Mouse (Mus musculus) CD4-positive, CD25-positive, alpha-beta regulatory T cell, adult 4 months (primary cell): ENCODE data around the gene Gm20388. TPM values are rescaled to one million over a fixed set of nuclear protein-coding genes. Genes with fewer than 3 reads are reported as not detected.

ENCODE experiments used
- ATAC-seq: one replicate; pipeline ENCODE4 v1.8.0; 2017
- polyA plus RNA-seq, 2 experiments: library from polyadenylated mRNA; unstranded; fragments of 100-300 nt; shearing (Covaris generic); gene quantifications; one replicate each; pipeline ENCODE4 v1.2.1; 2017

Gene Gm20388
- polyA plus RNA-seq, 2 experiments from 2014 or later = 10.7 to 12.8 TPM

DNA sequence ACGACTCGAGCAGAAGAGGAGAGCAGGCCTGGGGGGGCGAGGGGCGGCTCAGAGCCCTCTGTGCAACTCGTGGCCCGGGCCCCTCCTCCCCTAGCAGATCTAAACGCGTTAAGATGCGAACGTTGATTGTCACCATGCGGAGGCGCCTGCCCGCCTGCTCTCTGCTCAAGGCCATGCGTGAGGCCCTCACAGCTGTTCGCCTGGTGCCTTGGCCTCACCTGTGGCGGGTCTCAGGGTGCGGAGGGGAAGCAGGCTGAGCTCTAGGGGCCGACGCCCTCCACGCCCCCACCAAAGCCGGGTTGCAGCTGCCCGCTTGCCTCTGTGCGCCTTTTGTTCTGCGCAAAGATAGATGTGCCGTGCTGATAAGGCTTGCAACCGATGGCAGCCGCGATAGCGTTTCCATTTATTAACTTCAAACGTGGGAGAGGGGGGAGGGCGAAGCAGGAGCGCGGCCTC is 2373.6 kb downstream of the Gm20388 start:
- ATAC-seq = peak; percentile 5

DNA sequence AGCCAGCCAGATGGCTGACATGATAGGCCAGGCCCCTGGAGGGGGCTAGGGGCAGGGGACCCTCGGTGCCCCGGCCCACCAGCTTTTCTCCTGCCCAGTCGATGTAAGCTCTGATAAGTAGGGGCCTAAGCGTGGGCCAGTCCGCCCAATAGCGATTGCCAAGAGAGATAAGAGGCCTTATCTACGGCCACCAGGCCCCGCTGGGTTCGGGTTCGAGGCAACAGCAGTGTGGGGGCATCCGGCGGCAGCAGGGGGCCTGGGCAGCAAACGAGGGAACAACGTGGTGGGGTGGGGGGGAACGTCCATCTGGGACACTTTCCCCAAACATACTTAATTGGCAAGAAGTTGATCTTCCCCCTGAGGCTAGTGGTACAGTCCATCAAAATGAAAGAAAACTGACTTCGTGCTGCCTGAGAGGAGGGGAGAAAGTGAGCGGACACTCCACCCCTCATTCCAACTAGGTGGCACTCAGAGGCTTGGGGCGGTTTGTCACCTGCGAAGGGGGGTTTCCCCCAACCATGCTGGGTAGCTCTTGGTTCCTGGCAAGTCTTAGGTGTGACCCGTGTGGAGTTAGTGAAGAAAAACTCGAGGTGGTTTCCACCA is 2374.1 kb downstream of the Gm20388 start:
- ATAC-seq = peak; percentile 20

- peak; percentile 4 for ATAC-seq
These were observed 2375.1 kb downstream of the Gm20388 start for GRCm38 (mm10) chr8:122285727-122286126.

DNA sequence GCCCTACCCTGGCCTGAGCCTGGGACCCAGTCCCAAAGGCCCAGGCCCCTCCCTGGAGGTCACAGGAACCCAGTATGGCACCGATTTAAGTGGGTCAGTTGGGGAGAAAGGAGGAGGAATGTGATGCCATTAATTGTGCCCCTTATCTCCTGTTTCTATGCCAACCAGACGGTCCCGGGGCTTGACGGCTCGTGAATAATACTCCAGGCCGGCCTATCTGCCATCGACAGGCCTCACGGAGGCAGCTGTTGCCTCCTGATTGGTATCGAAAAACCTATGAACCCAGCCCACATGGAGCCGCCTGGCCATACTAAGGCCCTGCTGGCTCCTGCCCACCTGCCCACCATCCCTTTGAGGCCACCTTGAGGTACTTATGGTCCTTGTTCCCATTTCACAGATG is 2376.3 kb downstream of the Gm20388 start:
- no peak for ATAC-seq

GRCm38 (mm10) chr8:122287742-122288141 is 2377.1 kb downstream of the Gm20388 start:
- ATAC-seq = no peak

GRCm38 (mm10) chr8:122288344-122288743 is 2377.7 kb downstream of the Gm20388 start:
- ATAC-seq = no peak

GRCm38 (mm10) chr8:122291075-122291474 is 2380.4 kb downstream of the Gm20388 start:
- no peak for ATAC-seq

GRCm38 (mm10) chr8:122291549-122291948 is 2380.9 kb downstream of the Gm20388 start:
- ATAC-seq = no peak

DNA sequence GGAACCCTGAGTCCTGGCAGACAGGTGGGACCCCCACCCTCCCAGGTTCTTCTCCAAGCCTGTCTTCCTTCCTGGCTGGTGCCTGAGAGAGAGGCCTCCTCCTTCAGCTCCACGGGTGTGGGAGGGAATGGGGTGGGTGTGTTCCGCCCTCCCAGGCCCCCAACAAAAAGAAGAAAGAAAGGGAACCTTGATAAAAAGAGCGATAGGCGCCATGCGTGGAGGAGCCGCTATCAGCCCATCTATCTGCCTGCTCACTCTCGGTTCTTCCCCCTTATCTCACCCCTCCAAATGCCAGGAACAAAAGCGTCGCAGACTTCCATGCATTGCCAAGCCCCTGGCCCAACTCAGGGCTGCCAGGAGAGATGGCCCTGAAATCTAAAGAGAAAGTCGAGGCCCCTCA is 2382.8 kb downstream of the Gm20388 start:
- no peak for ATAC-seq

- no peak for ATAC-seq
These were observed 2383.6 kb downstream of the Gm20388 start for GRCm38 (mm10) chr8:122294273-122294683.

DNA sequence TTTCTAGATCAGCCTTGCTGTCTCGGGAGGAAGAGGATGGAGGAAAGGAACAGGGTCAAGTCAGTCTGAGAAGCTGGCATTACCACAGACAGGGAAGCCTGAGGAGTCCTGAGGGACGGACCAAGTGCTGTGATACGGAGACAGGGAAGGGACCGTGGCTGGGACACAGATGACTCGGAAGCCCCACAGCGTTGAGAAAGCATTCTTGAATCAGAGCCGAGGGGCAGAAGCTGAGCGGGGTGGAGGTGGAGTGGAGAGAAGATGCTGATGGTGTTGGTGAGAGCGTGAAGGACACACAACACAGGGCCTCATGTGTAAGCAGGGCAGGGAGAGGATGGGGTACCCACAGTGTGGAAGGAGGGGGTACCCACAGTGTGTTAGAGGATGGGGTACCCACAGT is 2384.7 kb downstream of the Gm20388 start:
- ATAC-seq = no peak

GRCm38 (mm10) chr8:122296173-122297001 is 2385.7 kb downstream of the Gm20388 start:
- no peak for ATAC-seq

DNA sequence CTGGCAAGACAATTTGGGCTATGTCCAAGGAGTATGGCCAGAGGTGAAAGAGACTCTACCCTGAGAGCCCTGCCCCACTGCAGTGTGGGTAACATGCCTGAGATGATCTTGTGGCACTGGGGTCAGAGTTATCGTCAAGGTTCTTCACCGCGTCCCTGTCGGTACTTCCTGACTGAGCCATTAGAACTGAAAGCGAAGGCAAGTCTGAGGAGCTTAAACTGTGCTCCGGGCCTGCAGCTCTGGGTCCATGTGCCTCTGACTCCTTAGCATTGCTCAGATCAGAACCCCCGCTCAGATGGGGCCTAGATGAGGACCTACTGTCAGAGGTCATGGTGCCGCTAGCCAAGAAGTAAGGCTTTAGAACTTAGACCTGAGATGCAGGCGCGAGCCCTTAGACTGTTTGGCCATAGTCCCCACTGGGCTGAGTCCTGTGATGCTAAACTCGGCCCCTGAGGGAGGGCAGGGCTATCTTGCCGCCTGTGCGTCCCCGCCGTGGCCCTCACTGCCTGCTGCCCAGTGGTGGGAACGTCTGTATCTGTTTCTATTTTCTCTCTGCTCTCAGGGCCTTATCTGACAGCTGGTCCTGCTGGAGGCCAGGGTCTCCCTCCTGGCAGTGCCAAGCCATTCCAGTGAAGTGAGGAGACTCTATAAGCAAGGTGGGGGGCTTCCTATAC is 2389.1 kb downstream of the Gm20388 start:
- peak; percentile 58 for ATAC-seq

GRCm38 (mm10) chr8:122301081-122301480 is 2390.4 kb downstream of the Gm20388 start:
- no peak for ATAC-seq

DNA sequence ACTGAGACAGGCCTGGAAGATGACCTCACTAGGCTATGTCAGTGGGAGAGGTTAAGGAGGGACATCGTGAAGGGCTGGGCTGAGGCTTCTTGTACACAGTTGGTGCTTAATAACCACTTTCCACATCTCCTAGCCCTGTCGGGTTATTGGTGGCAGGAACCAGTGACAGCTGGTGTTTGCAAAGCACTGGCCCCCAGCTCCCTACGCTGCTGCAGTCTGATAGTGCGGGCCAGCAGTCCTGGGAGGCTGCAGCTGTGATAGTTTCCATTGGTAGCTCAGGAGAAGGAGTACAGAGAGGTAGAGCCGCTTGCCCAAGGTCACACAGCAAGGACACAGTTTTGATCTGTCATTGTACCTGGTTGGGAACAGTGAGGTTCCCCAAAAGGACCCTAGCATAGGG is 2391.2 kb downstream of the Gm20388 start:
- no peak for ATAC-seq

DNA sequence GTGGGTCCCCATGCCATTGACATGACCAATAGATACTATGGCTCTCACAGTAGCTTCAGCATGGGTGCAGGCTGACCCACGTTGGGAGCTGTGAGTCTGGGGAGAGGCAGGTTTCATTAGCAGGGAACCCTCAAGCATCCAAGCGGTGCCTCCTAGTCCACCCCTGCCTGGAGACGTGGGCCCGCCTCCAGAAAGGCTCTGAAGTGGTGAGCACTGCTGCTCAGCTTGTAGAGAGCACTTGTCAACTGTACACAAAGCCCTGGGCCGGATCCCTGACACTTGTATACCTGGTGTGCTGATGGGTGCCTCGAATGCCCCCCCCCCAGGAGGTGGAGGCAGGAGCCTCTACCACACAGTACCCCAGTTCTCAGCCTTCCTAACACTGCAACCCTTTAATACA is 2392.8 kb downstream of the Gm20388 start:
- no peak for ATAC-seq

GRCm38 (mm10) chr8:122304058-122304457 is 2393.4 kb downstream of the Gm20388 start:
- ATAC-seq = no peak

- ATAC-seq = no peak
These were observed 2396.2 kb downstream of the Gm20388 start for GRCm38 (mm10) chr8:122306660-122307399.

DNA sequence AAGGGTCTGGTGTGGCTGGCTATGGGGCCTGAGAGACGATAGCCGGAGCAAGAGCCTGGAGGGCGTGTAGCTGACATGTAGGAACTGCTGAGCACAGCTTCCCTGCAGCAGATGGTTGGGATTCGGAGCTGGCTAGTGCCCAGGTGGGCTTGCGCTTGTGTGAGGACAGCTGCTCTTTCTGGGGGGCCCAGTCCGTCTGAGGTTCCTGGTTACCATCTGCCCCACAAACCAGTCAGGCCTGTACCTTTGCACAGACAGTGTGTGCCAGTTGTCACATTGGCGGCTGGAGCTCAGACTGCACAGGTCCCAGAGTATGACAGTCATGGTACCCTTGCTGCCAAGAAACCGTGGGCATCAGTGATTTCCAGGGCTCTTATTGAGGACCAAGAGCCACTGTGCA is 2397.2 kb downstream of the Gm20388 start:
- no peak for ATAC-seq

GRCm38 (mm10) chr8:122309272-122309671 is 2398.6 kb downstream of the Gm20388 start:
- ATAC-seq = no peak

DNA sequence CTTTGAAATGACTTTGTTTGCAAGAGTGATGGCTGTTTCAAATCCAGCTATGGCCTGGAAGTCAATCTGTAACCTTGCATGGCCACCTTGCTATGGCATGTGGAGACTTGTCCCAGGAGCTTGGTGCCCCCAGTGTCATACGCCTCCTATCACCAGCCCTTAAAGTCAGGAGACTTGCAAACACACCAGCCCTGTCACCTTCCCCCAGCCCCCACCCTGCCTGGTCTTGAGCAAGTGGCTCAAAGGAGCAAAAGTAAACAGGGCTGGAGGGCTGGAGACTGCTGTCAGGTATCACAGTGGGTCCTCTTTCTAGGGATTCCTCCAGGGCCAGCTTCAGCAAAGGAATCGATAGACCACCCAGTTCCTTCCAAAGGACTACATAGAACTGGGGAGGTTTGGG is 2400.5 kb downstream of the Gm20388 start:
- ATAC-seq = no peak

GRCm38 (mm10) chr8:122312553-122312952 is 2401.9 kb downstream of the Gm20388 start:
- no peak for ATAC-seq

- no peak for ATAC-seq
These were observed 2402.7 kb downstream of the Gm20388 start for GRCm38 (mm10) chr8:122313310-122313709.
